ENCODE assay signal across 8 mouse cellular contexts in the genomic region with DNA sequence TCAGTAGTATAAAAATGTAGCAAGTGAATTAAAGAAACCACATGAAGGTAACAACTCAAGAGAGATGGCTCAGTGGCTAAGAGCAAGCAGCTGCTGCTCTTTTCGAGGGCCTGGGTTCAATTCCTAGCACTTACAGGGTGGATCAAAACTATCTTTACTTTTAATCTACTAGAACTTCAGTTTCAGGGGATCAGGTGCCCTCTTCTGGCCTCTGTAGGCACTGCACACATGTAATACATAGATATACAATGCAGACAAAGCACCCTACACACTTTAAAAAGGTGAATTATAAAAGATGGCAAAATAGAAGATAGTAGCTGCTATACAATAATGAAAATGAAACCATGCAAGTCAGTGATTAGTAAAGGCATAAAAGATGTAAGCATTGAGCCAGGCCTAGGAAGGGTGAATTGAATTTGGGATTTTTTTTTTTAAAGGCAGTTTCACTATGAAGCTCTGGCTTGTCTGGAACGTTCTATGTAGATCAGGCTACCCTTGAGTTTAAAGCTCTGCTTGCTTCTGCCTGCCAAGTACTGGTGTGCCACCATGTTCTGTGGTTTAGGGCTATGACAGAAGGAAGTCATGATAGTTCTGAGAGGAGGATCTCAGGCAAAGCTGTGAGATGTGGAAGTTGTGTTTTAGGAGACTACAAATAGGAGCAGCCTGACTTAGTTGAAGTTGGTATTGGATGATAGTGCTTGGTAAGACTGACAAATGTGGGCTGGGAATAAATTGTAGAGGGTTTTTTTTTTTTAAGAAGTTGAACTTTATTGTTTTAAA. TPM values are rescaled to one million over a fixed set of nuclear protein-coding genes. Genes with fewer than 3 reads are reported as not detected.
A peak's percentile ranks its signal among the peaks of the same experiment; 100 is the strongest.
DNase-seq lines count a peak whose midpoint lies in the region; ATAC-seq and TF ChIP-seq lines count a peak whose summit lies in the region.
"Had no signal": no experiment of that assay in that cellular context is flagged by ENCODE, and none has a peak within 500 bp of the region (broad histone marks: within the 10 kb centered on the region; RNA-seq: fewer than 3 reads in every experiment).

No protein-coding gene starts in this region.

- DNase-seq in layer of hippocampus, adult 11-12 months (ENCODE audit: low spot score), result peak; percentile 6
- DNase-seq in layer of hippocampus, adult 9-10 months (ENCODE audit: low spot score), result no peak
- peak; percentile 64 for DNase-seq in NIH3T3 (ENCODE audit: low read depth)
- peak; percentile 60 for DNase-seq in kidney, postnatal 10 days
- DNase-seq in stomach, postnatal 0 days (ENCODE audit: low spot score), result peak; percentile 20

- peak; percentile 69 for TF ChIP-seq CTCF in stomach, postnatal 0 days (IDR thresholded peaks at IDR 0.05; ENCODE audit: low read depth)

- H3K9ac ChIP-seq in stomach, postnatal 0 days (ENCODE audit: low read length), result no peak overlapping the region
- H3K9ac ChIP-seq: hindbrain, embryonic 15.5 days had no signal

- H3K4me3 ChIP-seq in stomach, postnatal 0 days (ENCODE audit: low read depth, low read length), result no peak overlapping the region
- H3K4me3 ChIP-seq: hindbrain, embryonic 15.5 days had no signal

- no peak overlapping the region for H3K4me2 ChIP-seq in stomach, postnatal 0 days (replicated peaks; ENCODE audit: low read depth)
- H3K4me2 ChIP-seq: hindbrain, embryonic 15.5 days had no signal

- H3K4me1 ChIP-seq in stomach, postnatal 0 days (replicated peaks; ENCODE audit: control insufficient read depth, insufficient read depth), result no peaks in the 10 kb centered on the region
- H3K4me1 ChIP-seq: hindbrain, embryonic 15.5 days had no signal

- H3K27me3 ChIP-seq in stomach, postnatal 0 days (ENCODE audit: control insufficient read depth, insufficient read depth, low read length), result no peaks in the 10 kb centered on the region
- H3K27me3 ChIP-seq: hindbrain, embryonic 15.5 days had no signal

- peak; percentile 74 for ATAC-seq in CD4-positive, CD25-positive, alpha-beta regulatory T cell, adult 4 months
- ATAC-seq in stomach, postnatal 0 days (ENCODE audit: low FRiP score, low TSS enrichment), result no peak
- ATAC-seq in erythroblast, adult 5-6 weeks (replicated peaks; ENCODE audit: low FRiP score, poor library complexity, severe bottlenecking), result no peak

- H3K9me3 ChIP-seq in stomach, postnatal 0 days (ENCODE audit: control insufficient read depth, low read length), result no peaks in the 10 kb centered on the region
- H3K9me3 ChIP-seq: hindbrain, embryonic 15.5 days had no signal

- H3K27ac ChIP-seq in stomach, postnatal 0 days (replicated peaks), result no peak overlapping the region
- H3K27ac ChIP-seq: hindbrain, embryonic 15.5 days had no signal

- TF ChIP-seq EP300 in stomach, postnatal 0 days (optimal IDR thresholded peaks at IDR 0.05), result no peak

- WGBS in stomach, postnatal 0 days, result 78% methylated on average over 2 of the region's 2 CpGs

- no peaks in the 10 kb centered on the region for H3K36me3 ChIP-seq in stomach, postnatal 0 days (ENCODE audit: control insufficient read depth, insufficient read depth, low read length)
- H3K36me3 ChIP-seq: hindbrain, embryonic 15.5 days had no signal

RNA-seq across cellular contexts. Expression of gene Cenpi, which starts 11.5 kb away (rescaled TPM):
- 1 to 10 TPM; 3.8 to 7.1 TPM for polyA plus RNA-seq in CD4-positive, CD25-positive, alpha-beta regulatory T cell, adult 4 months (2017; shearing (Covaris generic))
- polyA plus RNA-seq in stomach, postnatal 0 days (2015; fragmentation: Nextera tagmentation; extraction: Ambion mirVana), result 6.2 and 7.4 TPM in 2 replicates
- total RNA-seq in erythroblast, adult 5-6 weeks (2015; ENCODE audit: low replicate concordance), result 15.6 and 15.9 TPM in 2 replicates
- total RNA-seq in erythroblast, adult 5-6 weeks (2017; ENCODE audit: low replicate concordance), result 12.8 and 15.8 TPM in 2 replicates

RNA-seq across cellular contexts. Expression of gene Tmem35a, which starts 24.3 kb away (rescaled TPM):
- under 1 TPM in 1 of 2 experiments, not detected in 1; 0.16 TPM for polyA plus RNA-seq in CD4-positive, CD25-positive, alpha-beta regulatory T cell, adult 4 months (2017; shearing (Covaris generic))
- polyA plus RNA-seq in stomach, postnatal 0 days (2015; fragmentation: Nextera tagmentation; extraction: Ambion mirVana), result 1.7 and 2.0 TPM in 2 replicates
- not detected in 2 replicates for total RNA-seq in erythroblast, adult 5-6 weeks (2015; ENCODE audit: low replicate concordance)
- total RNA-seq in erythroblast, adult 5-6 weeks (2017; ENCODE audit: low replicate concordance), result not detected in 2 replicates

RNA-seq across cellular contexts. Expression of gene Trmt2b, which starts 42.6 kb away (rescaled TPM):
- 10 to 100 TPM; 23.8 to 24.4 TPM for polyA plus RNA-seq in CD4-positive, CD25-positive, alpha-beta regulatory T cell, adult 4 months (2017; shearing (Covaris generic))
- polyA plus RNA-seq in stomach, postnatal 0 days (2015; fragmentation: Nextera tagmentation; extraction: Ambion mirVana), result 12.8 and 13.7 TPM in 2 replicates
- total RNA-seq in erythroblast, adult 5-6 weeks (2015; ENCODE audit: low replicate concordance), result 8.6 and 16.9 TPM in 2 replicates
- 6.6 and 8.2 TPM in 2 replicates for total RNA-seq in erythroblast, adult 5-6 weeks (2017; ENCODE audit: low replicate concordance)
